Mouse (Mus musculus): ENCODE measurements at regions not wholly inside any gene's neighbourhood (a gene's known extent, or its start where the extent isn't known, plus 50 kb on each side); places are given as distances from the start of the nearest gene placed in this dataset.
"Not testable (repeated sequence)": the region's sequence is repeated elsewhere in the genome, so short reads cannot be mapped to it uniquely, and the experiment has no call there.

GRCm38 (mm10) chr13:42000966-42001365, 50.9 kb upstream of the Hivep1 start:
- DNase-seq: no peak

GRCm38 (mm10) chr13:41997883-41998282, 53.9 kb upstream of the Hivep1 start:
- peak; percentile 1 for DNase-seq

GRCm38 (mm10) chr13:41994126-41994525, 57.7 kb upstream of the Hivep1 start:
- DNase-seq: no peak

- DNase-seq: no peak
Measured at GRCm38 (mm10) chr13:41975918-41976317, 75.9 kb upstream of the Hivep1 start.

- no peak for DNase-seq
Measured at GRCm38 (mm10) chr13:41962915-41963314, 88.9 kb upstream of the Hivep1 start.

GRCm38 (mm10) chr13:41960960-41961359, 90.9 kb upstream of the Hivep1 start:
- not testable (repeated sequence) for DNase-seq

- DNase-seq: no peak
Measured at GRCm38 (mm10) chr13:41957932-41958331, 93.9 kb upstream of the Hivep1 start.

- no peak for DNase-seq
Measured at GRCm38 (mm10) chr13:41955884-41956283, 95.9 kb upstream of the Hivep1 start.

GRCm38 (mm10) chr13:41955198-41955597, 96.6 kb upstream of the Hivep1 start:
- no peak for DNase-seq

- DNase-seq: peak; percentile 34
Measured at GRCm38 (mm10) chr13:41952453-41952852, 99.4 kb upstream of the Hivep1 start.

GRCm38 (mm10) chr13:41948241-41948640, 100.8 kb upstream of the Adtrp start:
- no peak for DNase-seq

- DNase-seq: no peak
Measured at GRCm38 (mm10) chr13:41932313-41933100, 85.0 kb upstream of the Adtrp start.

- DNase-seq: no peak
Measured at GRCm38 (mm10) chr13:41929768-41930167, 82.3 kb upstream of the Adtrp start.

- DNase-seq: not testable (repeated sequence)
Measured at GRCm38 (mm10) chr13:41925851-41926250, 78.4 kb upstream of the Adtrp start.

- DNase-seq: no peak
Measured at GRCm38 (mm10) chr13:41925211-41925610, 77.7 kb upstream of the Adtrp start.

GRCm38 (mm10) chr13:41921178-41921577, 73.7 kb upstream of the Adtrp start:
- no peak for DNase-seq

GRCm38 (mm10) chr13:41918525-41918924, 71.0 kb upstream of the Adtrp start:
- no peak for DNase-seq

- not testable (repeated sequence) for DNase-seq
Measured at GRCm38 (mm10) chr13:41915816-41916215, 68.3 kb upstream of the Adtrp start.

- no peak for DNase-seq
Measured at GRCm38 (mm10) chr13:41910736-41911135, 63.3 kb upstream of the Adtrp start.

- peak; percentile 62 for DNase-seq
Measured at GRCm38 (mm10) chr13:41910236-41910635, 62.8 kb upstream of the Adtrp start.

GRCm38 (mm10) chr13:41907027-41907426, 59.5 kb upstream of the Adtrp start:
- DNase-seq: no peak

- DNase-seq: no peak
Measured at GRCm38 (mm10) chr13:41903286-41903685, 55.8 kb upstream of the Adtrp start.

- DNase-seq: no peak
Measured at GRCm38 (mm10) chr13:41899837-41900463, 52.5 kb upstream of the Adtrp start.

GRCm38 (mm10) chr13:41899281-41899680, 51.8 kb upstream of the Adtrp start:
- no peak for DNase-seq

Data from adrenal gland, postnatal 10 days (tissue).